Mouse (Mus musculus): ENCODE results near the gene Actl6a. TPM values are rescaled to one million over a fixed set of nuclear protein-coding genes. Genes with fewer than 3 reads are reported as not detected.
"Not testable (repeated sequence)": the region's sequence is repeated elsewhere in the genome, so short reads cannot be mapped to it uniquely, and the experiment has no call there.

Gene Actl6a
- polyA plus RNA-seq, 1 experiment from 2014 or later, result 262 TPM

DNA sequence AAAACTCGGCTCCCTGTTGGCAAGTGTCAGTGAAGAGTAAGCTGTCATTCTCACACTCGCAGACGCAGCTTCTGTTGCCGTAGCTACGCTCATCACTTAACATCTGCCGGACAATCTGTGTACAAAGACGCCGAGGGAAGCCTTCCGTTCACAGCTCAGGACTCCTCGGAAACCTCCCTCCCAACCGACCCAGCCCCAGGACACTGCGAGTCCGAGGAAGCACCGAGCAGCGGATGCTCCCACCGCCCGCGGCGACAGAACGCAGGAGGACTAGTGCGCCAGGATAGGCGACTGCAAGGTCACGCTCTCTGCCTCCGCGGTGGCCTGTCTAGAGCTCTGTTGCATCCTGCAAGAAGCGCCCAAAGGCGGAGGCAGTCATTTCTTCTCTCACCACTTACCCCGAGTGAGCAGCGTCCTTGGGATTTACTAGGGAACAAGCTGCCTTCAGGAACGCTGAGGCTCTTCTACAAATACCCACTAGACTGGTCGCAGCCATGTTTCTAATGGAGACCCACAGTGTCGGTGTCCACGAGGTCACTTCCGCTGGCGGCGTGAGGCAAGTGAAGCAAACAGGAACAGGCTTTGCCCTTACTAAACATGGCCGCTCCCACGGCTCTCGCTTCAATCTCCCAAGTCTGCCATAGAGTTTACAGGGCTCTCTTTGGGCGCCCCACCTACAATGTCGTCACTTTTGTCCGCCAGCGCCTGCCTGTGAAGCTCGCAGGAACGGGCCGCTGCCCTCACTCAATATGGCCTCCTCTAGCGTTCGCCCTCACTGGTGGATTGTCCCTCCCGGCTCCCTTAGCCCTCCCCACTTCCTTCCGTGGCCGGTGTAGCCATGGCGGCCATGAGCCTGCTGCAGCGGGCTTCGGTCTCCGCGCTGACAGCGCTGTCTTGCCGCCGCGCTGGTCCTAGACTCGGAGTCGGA lies 30.4 kb downstream of the Actl6a start, which contains the start of gene Ndufb5:
Ndufb5 (plus strand) TSS at position 747 of the 928 bp plus-strand sequence.
- ATAC-seq (ENCODE audit: low FRiP score), result peak; percentile 97

GRCm38 (mm10) chr3:32737172-32737655 lies 31.1 kb downstream of the Actl6a start, which contains the start of gene Mrpl47:
Mrpl47 (minus strand) TSS chr3:32737605.
- Histone ChIP-seq H3K36me3 (ENCODE audit: control insufficient read depth, insufficient read depth, low read length) (peaks cover 7% of the 10 kb centered on the region; the same call in 1 of the 2 replicates), H3K4me1 (ENCODE audit: control insufficient read depth, insufficient read depth, low read length) (peaks cover 20% of the 10 kb centered on the region), H3K9me3 (ENCODE audit: control insufficient read depth, low read length) (no peaks in the 10 kb centered on the region), H3K27ac (ENCODE audit: low read depth, low read length) (peak within 1 kb of the TSS; percentile 78), H3K4me3 (ENCODE audit: low read depth, low read length) (peak within 1 kb of the TSS; percentile 89), H3K4me2 (peak within 1 kb of the TSS; percentile 80), H3K27me3 (ENCODE audit: control insufficient read depth, insufficient read depth, low read length) (no peaks in the 10 kb centered on the region), H3K9ac (ENCODE audit: low read length) (peak within 1 kb of the TSS; percentile 83)
- DNase-seq (ENCODE audit: low spot score, missing footprints) (no peak), ATAC-seq (ENCODE audit: low FRiP score) (peak; percentile 76)
- WGBS, result under 1% methylated on average over 31 of the region's 31 CpGs

More for the DNA sequence above, 30.4 kb downstream of the Actl6a start, which contains the start of gene Ndufb5:
- Histone ChIP-seq H3K27ac (ENCODE audit: low read depth, low read length) (peak within 1 kb of the TSS; percentile 78), H3K36me3 (ENCODE audit: control insufficient read depth, insufficient read depth, low read length) (peaks cover 5% of the 10 kb centered on the region), H3K9ac (ENCODE audit: low read length) (peak within 1 kb of the TSS; percentile 83), H3K4me2 (peak within 1 kb of the TSS; percentile 80), H3K9me3 (ENCODE audit: control insufficient read depth, low read length) (no peaks in the 10 kb centered on the region), H3K4me1 (ENCODE audit: control insufficient read depth, insufficient read depth, low read length) (peaks cover 20% of the 10 kb centered on the region), H3K4me3 (ENCODE audit: low read depth, low read length) (peak within 1 kb of the TSS; percentile 89), H3K27me3 (ENCODE audit: control insufficient read depth, insufficient read depth, low read length) (no peaks in the 10 kb centered on the region)
- WGBS, result under 1% methylated on average over 62 of the region's 62 CpGs
- peak; percentile 99 for DNase-seq (ENCODE audit: low spot score, missing footprints)

- Histone ChIP-seq H3K9ac (ENCODE audit: low read length) (no peak overlapping the region), H3K36me3 (ENCODE audit: control insufficient read depth, insufficient read depth, low read length) (peaks cover 5% of the 10 kb centered on the region; the same call in 1 of the 2 replicates), H3K4me1 (ENCODE audit: control insufficient read depth, insufficient read depth, low read length) (peaks cover 20% of the 10 kb centered on the region), H3K27me3 (ENCODE audit: control insufficient read depth, insufficient read depth, low read length) (no peaks in the 10 kb centered on the region), H3K9me3 (ENCODE audit: control insufficient read depth, low read length) (no peaks in the 10 kb centered on the region), H3K27ac (ENCODE audit: low read depth, low read length) (no peak overlapping the region), H3K4me3 (ENCODE audit: low read depth, low read length) (no peak overlapping the region), H3K4me2 (no peak overlapping the region)
- 92% methylated on average over 5 of the region's 5 CpGs for WGBS
- ATAC-seq (ENCODE audit: low FRiP score) (no peak), DNase-seq (ENCODE audit: low spot score, missing footprints) (peak; percentile 41)
Observed at GRCm38 (mm10) chr3:32738549-32738948, 32.5 kb downstream of the Actl6a start.

- 85% methylated on average over 2 of the region's 2 CpGs for WGBS
- no peak overlapping the region for H3K27ac ChIP-seq (ENCODE audit: low read depth, low read length)
- DNase-seq (ENCODE audit: low spot score, missing footprints) (no peak), ATAC-seq (ENCODE audit: low FRiP score) (no peak)
- H3K4me1 ChIP-seq (ENCODE audit: control insufficient read depth, insufficient read depth, low read length), result peaks cover 12% of the 10 kb centered on the region
- H3K4me2 ChIP-seq, result no peak overlapping the region
- H3K27me3 ChIP-seq (ENCODE audit: control insufficient read depth, insufficient read depth, low read length), result no peaks in the 10 kb centered on the region
- peaks cover 8% of the 10 kb centered on the region for H3K36me3 ChIP-seq (ENCODE audit: control insufficient read depth, insufficient read depth, low read length)
- H3K9me3 ChIP-seq (ENCODE audit: control insufficient read depth, low read length), result no peaks in the 10 kb centered on the region
- H3K4me3 ChIP-seq (ENCODE audit: low read depth, low read length), result no peak overlapping the region
- no peak overlapping the region for H3K9ac ChIP-seq (ENCODE audit: low read length)
Observed at GRCm38 (mm10) chr3:32742276-32742780, 36.2 kb downstream of the Actl6a start.

DNA sequence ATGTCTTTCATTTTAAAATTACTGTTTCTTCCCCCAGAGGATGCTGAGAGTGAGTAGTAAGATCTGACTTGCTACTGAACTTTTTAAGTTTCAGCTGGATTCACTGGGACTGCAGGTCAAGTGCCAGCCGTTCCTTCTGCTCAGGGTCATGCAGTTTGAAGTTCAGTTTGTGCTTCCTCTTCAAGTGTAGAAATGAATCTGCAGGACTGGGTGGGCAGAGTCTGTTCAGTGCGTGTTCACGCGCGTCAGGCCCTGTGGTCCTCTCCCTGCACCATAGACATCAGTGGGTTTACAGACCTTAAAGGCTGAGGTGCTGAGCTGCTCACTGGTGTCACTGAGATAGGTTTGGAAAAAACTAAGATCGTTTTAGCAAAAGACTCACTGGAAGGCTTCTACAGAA lies 38.9 kb downstream of the Actl6a start:
- peaks cover 10% of the 10 kb centered on the region for H3K36me3 ChIP-seq (ENCODE audit: control insufficient read depth, insufficient read depth, low read length)
- DNase-seq (ENCODE audit: low spot score, missing footprints) (no peak), ATAC-seq (ENCODE audit: low FRiP score) (no peak)
- no peaks in the 10 kb centered on the region for H3K27me3 ChIP-seq (ENCODE audit: control insufficient read depth, insufficient read depth, low read length)
- 97% methylated on average over 6 of the region's 6 CpGs for WGBS
- no peak overlapping the region for H3K4me3 ChIP-seq (ENCODE audit: low read depth, low read length)
- no peaks in the 10 kb centered on the region for H3K9me3 ChIP-seq (ENCODE audit: control insufficient read depth, low read length)
- no peaks in the 10 kb centered on the region for H3K4me1 ChIP-seq (ENCODE audit: control insufficient read depth, insufficient read depth, low read length)
- no peak overlapping the region for H3K9ac ChIP-seq (ENCODE audit: low read length)
- H3K4me2 ChIP-seq, result no peak overlapping the region
- no peak overlapping the region for H3K27ac ChIP-seq (ENCODE audit: low read depth, low read length)

- H3K36me3 ChIP-seq (ENCODE audit: control insufficient read depth, insufficient read depth, low read length), result peaks cover 10% of the 10 kb centered on the region
- H3K9me3 ChIP-seq (ENCODE audit: control insufficient read depth, low read length); H3K4me1 ChIP-seq (ENCODE audit: control insufficient read depth, insufficient read depth, low read length); H3K9ac ChIP-seq (ENCODE audit: low read length); H3K4me3 ChIP-seq (ENCODE audit: low read depth, low read length); H3K4me2 ChIP-seq; ATAC-seq (ENCODE audit: low FRiP score); DNase-seq (ENCODE audit: low spot score, missing footprints); H3K27me3 ChIP-seq (ENCODE audit: control insufficient read depth, insufficient read depth, low read length); H3K27ac ChIP-seq (ENCODE audit: low read depth, low read length): not testable (repeated sequence)
Observed at GRCm38 (mm10) chr3:32745426-32745825, 39.3 kb downstream of the Actl6a start.

- H3K9ac ChIP-seq (ENCODE audit: low read length), result no peak overlapping the region
- no peaks in the 10 kb centered on the region for H3K9me3 ChIP-seq (ENCODE audit: control insufficient read depth, low read length)
- WGBS, result 95% methylated on average over 9 of the region's 9 CpGs
- ATAC-seq (ENCODE audit: low FRiP score) (no peak), DNase-seq (ENCODE audit: low spot score, missing footprints) (no peak)
- no peak overlapping the region for H3K4me2 ChIP-seq
- no peaks in the 10 kb centered on the region for H3K27me3 ChIP-seq (ENCODE audit: control insufficient read depth, insufficient read depth, low read length)
- no peak overlapping the region for H3K27ac ChIP-seq (ENCODE audit: low read depth, low read length)
- peaks cover 16% of the 10 kb centered on the region for H3K36me3 ChIP-seq (ENCODE audit: control insufficient read depth, insufficient read depth, low read length)
- H3K4me1 ChIP-seq (ENCODE audit: control insufficient read depth, insufficient read depth, low read length), result no peaks in the 10 kb centered on the region
- no peak overlapping the region for H3K4me3 ChIP-seq (ENCODE audit: low read depth, low read length)
Observed at GRCm38 (mm10) chr3:32748384-32748783, 42.3 kb downstream of the Actl6a start.

GRCm38 (mm10) chr3:32749820-32750579 lies 43.9 kb downstream of the Actl6a start:
- Histone ChIP-seq H3K4me1 (ENCODE audit: control insufficient read depth, insufficient read depth, low read length) (no peaks in the 10 kb centered on the region), H3K9me3 (ENCODE audit: control insufficient read depth, low read length) (no peaks in the 10 kb centered on the region), H3K4me2 (no peak overlapping the region), H3K27me3 (ENCODE audit: control insufficient read depth, insufficient read depth, low read length) (no peaks in the 10 kb centered on the region), H3K27ac (ENCODE audit: low read depth, low read length) (no peak overlapping the region), H3K4me3 (ENCODE audit: low read depth, low read length) (no peak overlapping the region), H3K36me3 (ENCODE audit: control insufficient read depth, insufficient read depth, low read length) (peaks cover 16% of the 10 kb centered on the region), H3K9ac (ENCODE audit: low read length) (no peak overlapping the region)
- DNase-seq (ENCODE audit: low spot score, missing footprints) (no peak), ATAC-seq (ENCODE audit: low FRiP score) (no peak)
- 94% methylated on average over 4 of the region's 4 CpGs for WGBS

All from midbrain, embryonic 11.5 days (tissue).